Mouse (Mus musculus): ENCODE data around the gene Lmo2.

DNA sequence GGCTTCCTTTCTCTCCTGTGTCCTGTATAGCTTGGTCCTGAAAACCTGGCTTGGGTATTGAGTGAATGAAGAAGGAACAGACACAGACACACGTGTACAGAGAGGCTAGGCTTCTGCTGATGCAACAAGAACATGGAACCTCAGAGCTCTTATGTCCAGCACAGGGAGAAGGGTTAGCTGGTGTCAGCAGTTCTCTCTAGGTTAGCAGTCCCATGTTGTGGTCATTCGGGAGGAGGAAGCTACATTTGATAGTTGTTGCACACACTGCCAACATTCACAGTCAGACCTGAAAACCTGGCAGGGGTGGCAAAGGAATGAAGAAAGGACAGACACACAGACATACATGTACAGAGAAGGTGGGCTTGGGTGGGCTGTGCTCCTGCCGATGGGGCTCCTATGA is 2.1 kb upstream of the Lmo2 start:
- 0 out of 2 replicates have a peak, but pooled peaks have one; percentile 14 for TF ChIP-seq GATA1 (IDR thresholded peaks at IDR 0.05; ENCODE audit: low read length)
- no peak for TF ChIP-seq TAL1 (IDR thresholded peaks at IDR 0.05; ENCODE audit: low read length)

Data from erythroblast, embryonic 14.5 days (primary cell).